Mouse (Mus musculus) left cerebral cortex, postnatal 14 days (tissue): ENCODE results near the gene Hvcn1. TPM values are rescaled to one million over a fixed set of nuclear protein-coding genes. Genes with fewer than 3 reads are reported as not detected.
A peak's percentile ranks its signal among the peaks of the same experiment; 100 is the strongest.

Source experiments
- DNase-seq, 2 experiments: peaks; one replicate each; pipeline ENCODE4 v3.0.0; 2021 to 2022; ENCODE audit warnings: low spot score in 2 of 2, mixed read lengths in 1 of 2
- intact Hi-C: fragments of 180-260 bp; cut with DNase I; formaldehyde crosslinking; loops from one replicate; pipeline ENCODE4 v1.15.1; 2025
- total RNA-seq, 2 experiments: library from RNA; stranded (reverse); gene quantifications; 2 replicates each; pipeline ENCODE4 v1.2.3; 2021

Hvcn1 gene
- total RNA-seq, 2 experiments from 2014 or later: 2.0 to 2.4 TPM

- DNase-seq: no peak
- intact Hi-C loops: loop anchor here (5.0 kb wide), 1 partner anchor 120 kb away; no protein-coding TSS in a partner anchor
These were observed 45.4 kb downstream of the Hvcn1 start for GRCm38 (mm10) chr5:122251895-122252606.

GRCm38 (mm10) chr5:122258027-122258741 is 51.6 kb downstream of the Hvcn1 start:
- intact Hi-C loops: no loop called here
- no peak for DNase-seq

GRCm38 (mm10) chr5:122262104-122262503 is 55.5 kb downstream of the Hvcn1 start:
- intact Hi-C loops: loop anchor here (5.0 kb wide), 2 partner anchors 130 to 135 kb away; partner anchors contain the start of gene Arpc3
- DNase-seq: no peak

GRCm38 (mm10) chr5:122263933-122264905 is 57.6 kb downstream of the Hvcn1 start, which contains the start of gene Tctn1:
Gene Tctn1 (minus strand): TSS chr5:122264460.
- DNase-seq: peak; percentile 85
- intact Hi-C loops: loop anchor here (5.0 kb wide), 2 partner anchors 128 to 137 kb away; partner anchors contain the start of gene Arpc3

GRCm38 (mm10) chr5:122265187-122265586 is 58.6 kb downstream of the Hvcn1 start:
- intact Hi-C loops: no loop called here
- no peak for DNase-seq

- no peak for DNase-seq
- intact Hi-C loops: no loop called here
These were observed 59.3 kb downstream of the Hvcn1 start for GRCm38 (mm10) chr5:122265942-122266341.

- DNase-seq: no peak
- intact Hi-C loops: no loop called here
These were observed 60.5 kb downstream of the Hvcn1 start for GRCm38 (mm10) chr5:122267136-122267535.

GRCm38 (mm10) chr5:122267899-122268298 is 61.3 kb downstream of the Hvcn1 start:
- intact Hi-C loops: loop anchor here (2.0 kb wide), 1 partner anchor 77 kb away; no protein-coding TSS in a partner anchor
- peak; percentile 74 to 85 for DNase-seq

- intact Hi-C loops: loop anchor here (2.0 kb wide), 1 partner anchor 76 kb away; no protein-coding TSS in a partner anchor
- no peak for DNase-seq
These were observed 62.4 kb downstream of the Hvcn1 start for GRCm38 (mm10) chr5:122268858-122269604.

GRCm38 (mm10) chr5:122272821-122273220 is 66.2 kb downstream of the Hvcn1 start:
- DNase-seq: no peak
- intact Hi-C loops: no loop called here

GRCm38 (mm10) chr5:122274785-122275184 is 68.2 kb downstream of the Hvcn1 start:
- intact Hi-C loops: no loop called here
- DNase-seq: peak in 1 of 2 experiments; percentile 37

- intact Hi-C loops: no loop called here
- no peak for DNase-seq
These were observed 72.3 kb downstream of the Hvcn1 start for GRCm38 (mm10) chr5:122278946-122279345.

GRCm38 (mm10) chr5:122279799-122280421 is 73.3 kb downstream of the Hvcn1 start:
- DNase-seq: no peak
- intact Hi-C loops: no loop called here

- intact Hi-C loops: no loop called here
These were observed 73.8 kb downstream of the Hvcn1 start for GRCm38 (mm10) chr5:122280422-122280826.

GRCm38 (mm10) chr5:122280827-122281462 is 74.3 kb downstream of the Hvcn1 start:
- peak in 1 of 2 experiments; percentile 70 for DNase-seq
- intact Hi-C loops: no loop called here

More at GRCm38 (mm10) chr5:122280422-122280826, 73.8 kb downstream of the Hvcn1 start:
- DNase-seq: no peak

- DNase-seq: no peak
- intact Hi-C loops: no loop called here
These were observed 77.2 kb downstream of the Hvcn1 start for GRCm38 (mm10) chr5:122283828-122284182.

GRCm38 (mm10) chr5:122284183-122285028 is 77.8 kb downstream of the Hvcn1 start, which contains the start of gene Pptc7:
Gene Pptc7 (plus strand): TSS chr5:122284365.
- intact Hi-C loops: no loop called here
- DNase-seq: peak; percentile 92
